Mouse (Mus musculus) cortical plate, adult 2 months (tissue): ENCODE results near the gene Haus7.

ENCODE experiments used
- CTCF ChIP-seq: fragments of 200-500 bp; IDR thresholded peaks from 2 replicates; pipeline ENCODE4 v1.5.1; 2011; ENCODE audit warnings: mild to moderate bottlenecking, control low read depth, low read length; ENCODE audit not compliant: insufficient read depth; ENCODE audit errors: extremely low read depth
- POLR2A ChIP-seq: fragments of 200-500 bp; IDR thresholded peaks from 2 replicates; pipeline ENCODE4 v1.6.1; 2011; ENCODE audit warnings: mild to moderate bottlenecking, low read length, control low read depth; ENCODE audit not compliant: insufficient read depth; ENCODE audit errors: extremely low read depth

DNA sequence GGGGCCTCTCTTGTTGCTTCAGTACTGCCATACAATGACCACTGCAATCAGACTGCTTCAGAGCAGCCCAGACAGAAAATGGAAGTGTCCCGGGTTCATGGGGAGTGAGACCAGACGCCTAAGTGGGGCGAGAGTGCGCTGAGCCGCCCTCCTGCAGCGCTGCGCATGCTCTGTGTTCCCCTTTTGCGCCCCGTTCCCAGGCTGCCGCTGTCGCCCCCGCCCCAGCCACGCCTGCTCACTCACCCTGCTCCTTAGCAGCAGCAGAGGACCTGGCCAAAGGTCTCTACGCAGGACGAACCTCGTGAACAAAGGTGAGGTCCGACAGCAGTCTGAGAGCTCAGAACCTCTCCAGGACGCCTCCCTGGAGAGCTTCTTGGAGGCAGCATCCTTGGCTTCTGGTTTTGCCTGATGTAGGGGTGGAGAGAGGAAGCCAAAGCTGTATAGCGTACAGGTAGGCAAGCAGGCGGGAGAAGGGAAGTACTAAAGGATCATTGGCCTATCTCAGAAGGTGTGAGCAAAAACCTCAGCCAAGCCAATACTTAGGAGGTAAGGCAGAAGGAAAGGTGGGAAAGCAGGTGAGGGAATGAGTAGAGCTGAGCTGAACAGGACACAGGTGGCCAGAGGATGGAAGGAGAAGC, 47.8 kb downstream of the Haus7 start, which contains the start of gene Zfp92:
- TF ChIP-seq POLR2A = no peak
- no peak for TF ChIP-seq CTCF
